Mouse (Mus musculus) liver, adult 2 months (tissue): ENCODE results near the gene Gjb5. TPM values are rescaled to one million over a fixed set of nuclear protein-coding genes. Genes with fewer than 3 reads are reported as not detected.

Experiments
- DNase-seq: peaks from one replicate; pipeline ENCODE4 v3.0.0-alpha.2; 2011; ENCODE audit warnings: low read depth, low spot score; ENCODE audit errors: extremely low read depth
- H3K27ac ChIP-seq: fragments of 200-500 bp; replicated peaks from 2 replicates; pipeline ENCODE4 v1.5.1; 2012; ENCODE audit warnings: low read depth, mild to moderate bottlenecking, control low read depth, inconsistent platforms, low read length; ENCODE audit not compliant: insufficient read depth
- H3K27me3 ChIP-seq: fragments of 200-500 bp; 2 replicates; pipeline ENCODE4 v1.6.1; 2012; ENCODE audit warnings: mild to moderate bottlenecking, moderate library complexity, low read length, inconsistent platforms; ENCODE audit not compliant: control insufficient read depth, insufficient read depth
- H3K36me3 ChIP-seq: fragments of 200-500 bp; 2 replicates; pipeline ENCODE4 v1.6.1; 2012; ENCODE audit warnings: low read length, inconsistent platforms; ENCODE audit not compliant: control insufficient read depth, insufficient read depth
- H3K4me1 ChIP-seq: fragments of 200-500 bp; 2 replicates; pipeline ENCODE4 v1.6.1; 2011; ENCODE audit warnings: low read length; ENCODE audit not compliant: control insufficient read depth, insufficient read depth
- H3K4me3 ChIP-seq: fragments of 200-500 bp; 2 replicates; pipeline ENCODE4 v1.5.1; 2011; ENCODE audit warnings: low read depth, mild to moderate bottlenecking, control low read depth, low read length, moderate library complexity; ENCODE audit not compliant: insufficient read depth
- H3K79me2 ChIP-seq: fragments of 200-500 bp; 2 replicates; pipeline ENCODE4 v1.6.1; 2012; ENCODE audit warnings: inconsistent platforms, mild to moderate bottlenecking, low read length, moderate library complexity; ENCODE audit not compliant: control insufficient read depth, insufficient read depth
- H3K9ac ChIP-seq: fragments of 200-500 bp; 2 replicates; pipeline ENCODE4 v1.6.1; 2012; ENCODE audit warnings: low read depth, mild to moderate bottlenecking, control low read depth, inconsistent platforms, low read length
- CTCF ChIP-seq: fragments of 200-500 bp; IDR thresholded peaks from 2 replicates; pipeline ENCODE4 v1.5.1; 2011; ENCODE audit warnings: low read depth, low read length, control low read depth
- POLR2A ChIP-seq: fragments of 200-500 bp; IDR thresholded peaks from 2 replicates; pipeline ENCODE4 v1.6.1; 2011; ENCODE audit warnings: low read length, control low read depth; ENCODE audit not compliant: insufficient read depth; ENCODE audit errors: extremely low read depth
- WGBS: fragments of 180-500 bp; shearing (Covaris S2); methylation state at CpG from one replicate; pipeline ENCODE4 v1.1.7; 2018; 5-methylcytosine and 5-hydroxymethylcytosine counted together
- polyA plus RNA-seq: library from polyadenylated mRNA; depleted of rRNA; stranded (reverse); fragments of >200 nt; gene quantifications from 2 replicates; pipeline ENCODE4 v1.2.3, GENCODE M21; 2012
- total RNA-seq: library from RNA; depleted of rRNA; stranded (reverse); fragments of >200 nt; gene quantifications from 2 replicates; pipeline ENCODE4 v1.2.3, GENCODE M21; 2014

The Gjb5 gene
- total and polyA plus RNA-seq, 2 experiments: not detected

DNA sequence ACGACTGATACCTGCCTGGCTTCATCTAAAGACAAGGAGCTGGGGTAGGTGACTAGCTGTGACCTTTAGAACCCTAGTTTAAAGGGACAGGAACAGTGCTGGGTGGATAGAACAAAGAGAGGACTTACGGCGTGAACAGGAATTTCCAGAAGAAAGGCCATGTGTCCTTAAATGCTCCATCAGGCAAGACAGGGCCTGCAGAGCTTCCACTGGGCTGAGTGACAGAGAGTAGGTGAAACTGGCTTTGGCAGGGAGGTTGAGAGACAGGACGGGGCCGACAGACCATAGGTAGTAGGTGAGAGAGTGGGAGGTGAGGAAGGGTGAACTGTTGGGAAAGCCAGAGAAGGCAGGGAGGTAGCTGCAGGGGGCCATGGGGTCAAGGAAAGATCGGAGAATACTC lies 16.6 kb downstream of the Gjb5 start:
- Histone ChIP-seq H3K27me3 (no peaks in the 10 kb centered on the region), H3K79me2 (no peaks in the 10 kb centered on the region), H3K36me3 (no peaks in the 10 kb centered on the region), H3K4me1 (no peaks in the 10 kb centered on the region), H3K4me3 (no peak overlapping the region), H3K27ac (no peak overlapping the region), H3K9ac (no peak overlapping the region)
- TF ChIP-seq POLR2A (no peak), CTCF (no peak)
- 53% methylated on average over 6 of the region's 6 CpGs for WGBS
- no peak for DNase-seq

- Histone ChIP-seq H3K27ac (no peak overlapping the region), H3K4me1 (no peaks in the 10 kb centered on the region), H3K79me2 (no peaks in the 10 kb centered on the region), H3K4me3 (no peak overlapping the region), H3K36me3 (no peaks in the 10 kb centered on the region), H3K9ac (no peak overlapping the region), H3K27me3 (no peaks in the 10 kb centered on the region)
- no peak for DNase-seq
- TF ChIP-seq POLR2A (no peak), CTCF (no peak)
- 72% methylated on average over 5 of the region's 5 CpGs for WGBS
These were observed 20.3 kb downstream of the Gjb5 start for GRCm38 (mm10) chr4:127337668-127338067.

DNA sequence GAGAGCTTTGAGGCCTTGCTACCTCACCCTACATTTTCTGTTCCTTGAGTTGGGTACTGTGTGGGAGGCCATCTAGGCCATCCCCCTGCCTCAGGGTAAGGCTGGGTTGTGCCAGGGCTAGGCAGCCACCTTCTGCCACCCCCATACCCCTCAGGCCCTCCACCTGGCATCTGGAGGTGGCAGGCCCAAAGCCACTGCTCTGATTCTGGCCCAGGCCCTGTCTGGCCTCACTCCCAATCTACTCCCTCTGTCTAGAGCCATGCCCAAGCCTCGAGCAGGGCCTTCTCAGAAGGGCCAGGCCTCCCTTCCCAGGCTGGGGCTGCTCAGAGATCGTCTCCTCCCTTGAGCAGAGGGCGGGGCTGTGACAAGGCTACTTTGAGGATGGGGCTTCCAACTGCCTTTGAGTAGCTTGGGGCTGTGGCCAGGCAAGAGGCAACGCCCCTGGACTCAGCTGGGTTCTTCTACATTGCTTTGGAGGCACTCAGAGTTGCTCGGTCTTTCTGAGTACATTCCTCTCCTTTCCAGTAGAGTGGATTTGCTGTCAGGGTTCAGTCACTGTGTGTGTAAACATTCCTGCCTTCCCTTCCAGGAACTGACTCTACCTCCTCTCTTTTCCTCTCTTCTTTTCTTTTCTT lies 23.0 kb downstream of the Gjb5 start:
- no peak for TF ChIP-seq POLR2A
- TF ChIP-seq CTCF: no peak
- Histone ChIP-seq H3K27ac (no peak overlapping the region), H3K79me2 (no peaks in the 10 kb centered on the region), H3K4me1 (no peaks in the 10 kb centered on the region), H3K9ac (no peak overlapping the region), H3K27me3 (peaks cover 2% of the 10 kb centered on the region; the same call in 1 of the 2 replicates), H3K36me3 (no peaks in the 10 kb centered on the region), H3K4me3 (no peak overlapping the region)
- no peak for DNase-seq
- 74% methylated on average over 5 of the region's 5 CpGs for WGBS

- no peak for TF ChIP-seq POLR2A
- no peak for TF ChIP-seq CTCF
- 35% methylated on average over 13 of the region's 13 CpGs for WGBS
- Histone ChIP-seq H3K27ac (no peak overlapping the region), H3K27me3 (peaks cover 2% of the 10 kb centered on the region; the same call in 1 of the 2 replicates), H3K79me2 (no peaks in the 10 kb centered on the region), H3K4me3 (no peak overlapping the region), H3K36me3 (no peaks in the 10 kb centered on the region), H3K9ac (no peak overlapping the region), H3K4me1 (no peaks in the 10 kb centered on the region)
- DNase-seq: no peak
These were observed 26.8 kb downstream of the Gjb5 start for GRCm38 (mm10) chr4:127331171-127331570.

DNA sequence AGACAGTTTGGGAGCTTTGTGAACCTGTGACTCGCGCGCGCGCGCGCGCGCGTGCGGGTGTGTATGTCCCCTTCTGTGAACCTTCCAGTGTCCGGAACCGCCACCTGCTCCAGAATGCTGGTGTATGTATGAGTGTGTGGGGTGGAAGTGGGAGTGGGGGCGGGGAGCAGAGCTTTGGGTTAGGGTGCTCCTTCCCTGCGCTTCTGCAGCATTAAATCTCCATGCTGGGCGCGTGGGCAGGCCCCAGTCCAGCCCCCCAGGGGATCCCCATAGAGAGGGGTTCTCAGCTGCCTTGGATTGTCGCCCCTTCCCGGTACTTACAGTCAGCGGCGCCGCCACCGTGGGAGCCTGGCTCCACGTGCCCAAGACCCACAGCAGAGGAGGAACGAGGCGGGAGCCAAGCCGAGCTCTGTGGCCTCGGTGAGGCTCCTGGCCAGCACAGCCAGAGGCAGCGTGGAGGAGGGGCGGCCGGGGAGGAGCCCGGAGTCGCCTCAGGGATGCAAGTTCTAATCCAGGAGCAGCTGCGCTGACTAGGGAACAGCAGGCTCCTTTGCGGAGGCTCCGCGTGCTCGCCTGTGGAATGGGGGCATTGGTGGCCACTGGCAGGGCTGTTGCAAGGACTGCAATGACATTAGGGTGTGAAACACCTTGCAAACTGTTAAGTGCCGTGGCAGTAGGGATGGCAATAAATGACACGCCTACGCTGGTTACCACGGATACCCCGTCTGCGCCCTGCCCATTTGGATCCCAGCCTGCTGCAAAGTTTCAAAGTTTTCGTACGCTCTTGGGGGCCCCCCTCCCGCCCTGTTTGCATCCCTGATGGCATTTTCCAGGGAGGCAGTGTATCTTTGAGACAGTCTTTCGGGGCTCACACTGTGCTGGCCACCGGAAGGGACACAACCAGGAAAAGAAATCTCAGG lies 27.5 kb downstream of the Gjb5 start, which contains the start of gene Gjb3:
Gene Gjb3, minus strand, starts transcription at position 664 of the 920 bp plus-strand sequence.
- H3K27ac ChIP-seq: no peak within 1 kb of the TSS
- no peak for DNase-seq
- peaks cover 2% of the 10 kb centered on the region; the same call in 1 of the 2 replicates for H3K27me3 ChIP-seq
- no peak within 1 kb of the TSS for H3K9ac ChIP-seq
- no peaks in the 10 kb centered on the region for H3K36me3 ChIP-seq
- no peaks in the 10 kb centered on the region for H3K79me2 ChIP-seq
- H3K4me3 ChIP-seq: no peak within 1 kb of the TSS
- H3K4me1 ChIP-seq: no peaks in the 10 kb centered on the region
- WGBS: 4% methylated on average over 49 of the region's 49 CpGs
- TF ChIP-seq CTCF (no peak), POLR2A (no peak)
